In the genomic region with DNA sequence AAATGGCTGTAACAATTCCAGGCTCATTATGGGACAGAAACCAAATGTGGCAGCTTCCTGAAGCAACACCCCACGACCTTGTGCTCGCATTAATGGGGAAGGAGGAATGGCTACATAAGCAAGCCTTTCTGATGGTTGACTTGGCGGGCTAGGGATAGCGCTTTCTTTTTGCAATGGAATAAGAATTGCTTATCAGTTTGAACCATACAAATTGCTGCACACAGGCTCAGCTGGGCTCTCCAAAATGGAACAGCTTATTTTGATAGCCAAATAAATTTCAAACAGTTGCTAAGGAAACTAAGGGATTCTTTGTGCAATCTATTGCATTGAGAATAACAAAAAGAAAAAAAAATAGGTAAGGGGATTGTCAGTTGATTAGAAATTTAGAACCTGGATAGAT, we compare ENCODE assay signal across 27 mouse cellular contexts.
DNase-seq lines count a peak whose midpoint lies in the region; ATAC-seq lines count a peak whose summit lies in the region.
"Had no signal": no experiment of that assay in that cellular context is flagged by ENCODE, and none has a peak within 500 bp of the region (broad histone marks: within the 10 kb centered on the region; RNA-seq: fewer than 3 reads in every experiment).

No protein-coding gene starts in this region.

- no peak overlapping the region for H3K4me3 ChIP-seq in forebrain, embryonic 11.5 days (ENCODE audit: low read depth, low read length)
- no peak overlapping the region for H3K4me3 ChIP-seq in forebrain, embryonic 10.5 days
- no peak overlapping the region for H3K4me3 ChIP-seq in midbrain, embryonic 15.5 days
- no peak overlapping the region for H3K4me3 ChIP-seq in midbrain, embryonic 13.5 days (replicated peaks)
- H3K4me3 ChIP-seq: embryonic facial prominence, embryonic 13.5 days; embryonic facial prominence, embryonic 15.5 days; erythroblast, embryonic 14.5 days; forebrain, embryonic 12.5 days; forebrain, embryonic 15.5 days had no signal

- no peak overlapping the region for H3K9ac ChIP-seq in forebrain, embryonic 11.5 days (ENCODE audit: low read length)
- H3K9ac ChIP-seq in midbrain, embryonic 15.5 days = no peak overlapping the region
- H3K9ac ChIP-seq in midbrain, embryonic 13.5 days (replicated peaks) = no peak overlapping the region
- H3K9ac ChIP-seq: embryonic facial prominence, embryonic 13.5 days; embryonic facial prominence, embryonic 15.5 days; forebrain, embryonic 12.5 days; forebrain, embryonic 15.5 days had no signal

- no peak for ATAC-seq in forebrain, embryonic 11.5 days (replicated peaks; ENCODE audit: low FRiP score)
- ATAC-seq in frontal cortex, adult (ENCODE audit: low TSS enrichment) = peak; percentile 13; the same call in 1 of the 2 replicates
- ATAC-seq in midbrain, embryonic 15.5 days (replicated peaks) = no peak
- no peak for ATAC-seq in midbrain, embryonic 13.5 days
- ATAC-seq: activated CD4-positive, CD25-positive, alpha-beta regulatory T cell, adult 4 months; CD4-positive, CD25-positive, alpha-beta regulatory T cell, adult 4 months; forebrain, embryonic 15.5 days; Patski had no signal

- H3K27ac ChIP-seq in forebrain, embryonic 11.5 days (ENCODE audit: low read depth, low read length) = no peak overlapping the region
- H3K27ac ChIP-seq in forebrain, embryonic 10.5 days = no peak overlapping the region
- H3K27ac ChIP-seq in midbrain, embryonic 15.5 days = 0 out of 2 replicates have a peak overlapping the region, but pooled peaks have one; percentile 20
- H3K27ac ChIP-seq in midbrain, embryonic 13.5 days = no peak overlapping the region
- H3K27ac ChIP-seq: embryonic facial prominence, embryonic 13.5 days; embryonic facial prominence, embryonic 15.5 days; forebrain, embryonic 12.5 days had no signal

- H3K36me3 ChIP-seq in forebrain, embryonic 11.5 days (ENCODE audit: control insufficient read depth, insufficient read depth, low read length) = no peaks in the 10 kb centered on the region; the same call in 1 of the 2 replicates
- H3K36me3 ChIP-seq in forebrain, embryonic 10.5 days (replicated peaks) = peaks cover 40% of the 10 kb centered on the region
- H3K36me3 ChIP-seq in midbrain, embryonic 15.5 days (replicated peaks) = 0 out of 2 replicates have a peak, but pooled peaks cover 3% of the 10 kb centered on the region
- H3K36me3 ChIP-seq in midbrain, embryonic 13.5 days = peaks cover 22% of the 10 kb centered on the region; the same call in 1 of the 2 replicates
- H3K36me3 ChIP-seq: G1E had no signal

- 89% methylated on average over 4 of the region's 4 CpGs for WGBS in forebrain, embryonic 11.5 days
- 94% methylated on average over 4 of the region's 4 CpGs for WGBS in forebrain, embryonic 10.5 days
- WGBS in midbrain, embryonic 15.5 days = 64% methylated on average over 4 of the region's 4 CpGs
- 81% methylated on average over 4 of the region's 4 CpGs for WGBS in midbrain, embryonic 13.5 days

- no peaks in the 10 kb centered on the region for H3K27me3 ChIP-seq in forebrain, embryonic 11.5 days (ENCODE audit: control insufficient read depth, insufficient read depth, low read length)
- H3K27me3 ChIP-seq in forebrain, embryonic 10.5 days (ENCODE audit: poor library complexity, severe bottlenecking) = peaks cover 47% of the 10 kb centered on the region
- H3K27me3 ChIP-seq in midbrain, embryonic 15.5 days (replicated peaks) = no peaks in the 10 kb centered on the region
- peaks cover 15% of the 10 kb centered on the region; the same call in 1 of the 2 replicates for H3K27me3 ChIP-seq in midbrain, embryonic 13.5 days
- H3K27me3 ChIP-seq: CH12.LX; embryonic facial prominence, embryonic 13.5 days; embryonic facial prominence, embryonic 15.5 days; forebrain, embryonic 15.5 days; Patski had no signal

- no peaks in the 10 kb centered on the region for H3K9me3 ChIP-seq in forebrain, embryonic 11.5 days (ENCODE audit: control insufficient read depth, low read length)
- H3K9me3 ChIP-seq in forebrain, embryonic 10.5 days = no peaks in the 10 kb centered on the region
- H3K9me3 ChIP-seq in midbrain, embryonic 15.5 days = no peaks in the 10 kb centered on the region
- H3K9me3 ChIP-seq in midbrain, embryonic 13.5 days = no peaks in the 10 kb centered on the region
- H3K9me3 ChIP-seq: embryonic facial prominence, embryonic 13.5 days; embryonic facial prominence, embryonic 15.5 days; forebrain, embryonic 12.5 days; forebrain, embryonic 15.5 days had no signal

- no peak overlapping the region for H3K4me2 ChIP-seq in forebrain, embryonic 11.5 days (ENCODE audit: low read depth, low read length, severe bottlenecking)
- H3K4me2 ChIP-seq in midbrain, embryonic 15.5 days = no peak overlapping the region
- H3K4me2 ChIP-seq in midbrain, embryonic 13.5 days (replicated peaks) = no peak overlapping the region
- H3K4me2 ChIP-seq: embryonic facial prominence, embryonic 13.5 days; embryonic facial prominence, embryonic 15.5 days; forebrain, embryonic 12.5 days; forebrain, embryonic 15.5 days had no signal

- peak; percentile 35 for DNase-seq in forebrain, embryonic 11.5 days (ENCODE audit: low spot score)
- DNase-seq in forebrain, embryonic 10.5 days (ENCODE audit: extremely low spot score, low spot score) = no peak
- DNase-seq in frontal cortex, postnatal 36 days (ENCODE audit: low spot score in 2 of 2) = no peak
- DNase-seq: adrenal gland, adult 8-10 months; adrenal gland, postnatal 14 days; adrenal gland, postnatal 36 days; B cell, adult 2 months; cerebellum, adult 11 months; cerebellum, adult 18-20 months; cerebellum, adult 8-10 months; cerebellum, adult 9-11 months; cerebellum, postnatal 14 days; cerebellum, postnatal 36 days; embryo, embryonic 11 days had no signal

- 0 out of 2 replicates have a peak, but pooled peaks cover 2% of the 10 kb centered on the region for H3K4me1 ChIP-seq in forebrain, embryonic 11.5 days (replicated peaks; ENCODE audit: control insufficient read depth, insufficient read depth, low read length)
- peaks cover 14% of the 10 kb centered on the region for H3K4me1 ChIP-seq in forebrain, embryonic 10.5 days
- H3K4me1 ChIP-seq in midbrain, embryonic 15.5 days = no peaks in the 10 kb centered on the region
- no peaks in the 10 kb centered on the region for H3K4me1 ChIP-seq in midbrain, embryonic 13.5 days (replicated peaks)
- H3K4me1 ChIP-seq: forebrain, embryonic 12.5 days; forebrain, embryonic 15.5 days had no signal
